14 mouse cellular contexts compared by ENCODE assay signal in genomic region chr17:45530346-45530782, GRCm38 (mm10). TPM values are rescaled to one million over a fixed set of nuclear protein-coding genes. Genes with fewer than 3 reads are reported as not detected.
A peak's percentile ranks its signal among the peaks of the same experiment; 100 is the strongest.
DNase-seq lines count a peak whose midpoint lies in the region.
"Had no signal": no experiment of that assay in that cellular context is flagged by ENCODE, and none has a peak within 500 bp of the region (broad histone marks: within the 10 kb centered on the region; RNA-seq: fewer than 3 reads in every experiment).

No protein-coding gene starts in this region.

- no peak overlapping the region for H3K27ac ChIP-seq in embryonic facial prominence, embryonic 10.5 days (replicated peaks)
- H3K27ac ChIP-seq: heart, embryonic 13.5 days; limb, embryonic 13.5 days had no signal

- intact Hi-C loops in left cerebral cortex, postnatal 25 days (cut with DNase I): loop anchor here (2.0 kb wide), 1 partner anchor 18 kb away; the partner anchor contains the start of gene Tmem151b

- peaks cover 10% of the 10 kb centered on the region for H3K4me1 ChIP-seq in embryonic facial prominence, embryonic 10.5 days
- H3K4me1 ChIP-seq: limb, embryonic 13.5 days had no signal

- H3K9me3 ChIP-seq in embryonic facial prominence, embryonic 10.5 days: no peaks in the 10 kb centered on the region
- H3K9me3 ChIP-seq: heart, embryonic 13.5 days; limb, embryonic 13.5 days had no signal

- H3K4me3 ChIP-seq in embryonic facial prominence, embryonic 10.5 days: no peak overlapping the region
- H3K4me3 ChIP-seq: heart, embryonic 13.5 days; limb, embryonic 13.5 days had no signal

- H3K27me3 ChIP-seq in embryonic facial prominence, embryonic 10.5 days (replicated peaks; ENCODE audit: low read depth, poor library complexity, severe bottlenecking): peaks cover 65% of the 10 kb centered on the region

- WGBS in embryonic facial prominence, embryonic 10.5 days: 51% methylated on average over 13 of the region's 13 CpGs

- no peaks in the 10 kb centered on the region for H3K36me3 ChIP-seq in embryonic facial prominence, embryonic 10.5 days (replicated peaks)
- H3K36me3 ChIP-seq: heart, embryonic 13.5 days; limb, embryonic 13.5 days had no signal

- peak; percentile 64 for DNase-seq in layer of hippocampus, adult 11-12 months (ENCODE audit: low spot score)
- no peak for DNase-seq in layer of hippocampus, adult 9-10 months (ENCODE audit: low spot score)
- peak; percentile 43 for DNase-seq in ZHBTc4 (ENCODE audit: low read depth, low spot score)
- DNase-seq in cerebellum, postnatal 14 days: peak; percentile 97 to 98
- DNase-seq in left cerebral cortex, postnatal 25 days (ENCODE audit: low spot score in 2 of 2): peak; percentile 76 to 92
- no peak for DNase-seq in adrenal gland, postnatal 25 days
- no peak for DNase-seq in ovary, adult 18-20 months (ENCODE audit: low spot score)
- no peak for DNase-seq in embryonic facial prominence, embryonic 10.5 days (ENCODE audit: low spot score)

RNA-seq across cellular contexts. Expression of gene Tcte1, which starts 7.1 kb away (rescaled TPM):
- 1 to 10 TPM; 1.1 to 1.3 TPM for total RNA-seq in left cerebral cortex, postnatal 25 days (2021)
- total RNA-seq in adrenal gland, postnatal 25 days (2021): not detected in 2 replicates
- polyA plus RNA-seq in embryonic facial prominence, embryonic 10.5 days (2016; fragmentation: Nextera tagmentation; extraction: Ambion mirVana): 1.1 TPM in 2 replicates
- total RNA-seq: common myeloid progenitor, adult 5-6 weeks had no signal
- polyA plus RNA-seq: activated CD4-positive, CD25-positive, alpha-beta regulatory T cell, adult 4 months; CD4-positive, CD25-positive, alpha-beta regulatory T cell, adult 4 months; intestine, postnatal 0 days had no signal

RNA-seq across cellular contexts. Expression of gene Tmem151b, which starts 19.1 kb away (rescaled TPM):
- 100 to 1,000 TPM; 118 to 128 TPM for total RNA-seq in left cerebral cortex, postnatal 25 days (2021)
- total RNA-seq in adrenal gland, postnatal 25 days (2021): 0.15 and 0.19 TPM in 2 replicates
- 5.8 and 8.3 TPM in 2 replicates for polyA plus RNA-seq in embryonic facial prominence, embryonic 10.5 days (2016; fragmentation: Nextera tagmentation; extraction: Ambion mirVana)
- total RNA-seq: common myeloid progenitor, adult 5-6 weeks had no signal
- polyA plus RNA-seq: activated CD4-positive, CD25-positive, alpha-beta regulatory T cell, adult 4 months had no signal

RNA-seq across cellular contexts. Expression of gene Aars2, which starts 23.7 kb away (rescaled TPM):
- 10 to 100 TPM; 23.0 to 24.6 TPM for total RNA-seq in left cerebral cortex, postnatal 25 days (2021)
- total RNA-seq in adrenal gland, postnatal 25 days (2021): 17.1 and 19.6 TPM in 2 replicates
- polyA plus RNA-seq in embryonic facial prominence, embryonic 10.5 days (2016; fragmentation: Nextera tagmentation; extraction: Ambion mirVana): 33.7 and 36.0 TPM in 2 replicates

RNA-seq across cellular contexts. Expression of gene Nfkbie, which starts 25.1 kb away (rescaled TPM):
- total RNA-seq in left cerebral cortex, postnatal 25 days (2021): 1 to 10 TPM; 1.6 to 2.0 TPM
- total RNA-seq in adrenal gland, postnatal 25 days (2021): 3.1 and 3.6 TPM in 2 replicates
- 6.6 and 7.1 TPM in 2 replicates for polyA plus RNA-seq in embryonic facial prominence, embryonic 10.5 days (2016; fragmentation: Nextera tagmentation; extraction: Ambion mirVana)

RNA-seq across cellular contexts. Expression of gene Slc35b2, which starts 33.3 kb away (rescaled TPM):
- 10 to 100 TPM; 30.3 to 32.2 TPM for total RNA-seq in left cerebral cortex, postnatal 25 days (2021)
- total RNA-seq in adrenal gland, postnatal 25 days (2021): 59.6 and 74.2 TPM in 2 replicates
- 95.8 and 101 TPM in 2 replicates for polyA plus RNA-seq in embryonic facial prominence, embryonic 10.5 days (2016; fragmentation: Nextera tagmentation; extraction: Ambion mirVana)

Comparison
In these comparisons a context has a peak if more than half of its experiments do, and no peak if none do; other contexts are left out.
1. DNase-seq: peak in layer of hippocampus, adult 11-12 months (single experiment), ZHBTc4 (single experiment), cerebellum, postnatal 14 days (2 of 2) and left cerebral cortex, postnatal 25 days (2 of 2); none in layer of hippocampus, adult 9-10 months (single experiment), adrenal gland, postnatal 25 days (single experiment), ovary, adult 18-20 months (single experiment) and embryonic facial prominence, embryonic 10.5 days (single experiment).
2. RNA of gene Tmem151b, which starts 19.1 kb away (total RNA-seq): 118 to 128 TPM in left cerebral cortex, postnatal 25 days; 0.15 to 0.19 TPM in adrenal gland, postnatal 25 days; every median in the first group is over 10 times any median in the second.